Mouse (Mus musculus): Measurements from ENCODE around the gene Zbtb9. TPM values are rescaled to one million over a fixed set of nuclear protein-coding genes. Genes with fewer than 3 reads are reported as not detected.

The Zbtb9 gene
- polyA plus RNA-seq, 1 experiment = 0.12 TPM

- Histone ChIP-seq H3K4me1 (ENCODE audit: control insufficient read depth) (peaks cover 4% of the 10 kb centered on the region), H3K27me3 (ENCODE audit: control insufficient read depth) (no peaks in the 10 kb centered on the region), H3K36me3 (ENCODE audit: control insufficient read depth) (no peaks in the 10 kb centered on the region), H3K4me3 (replicated peaks) (no peak overlapping the region), H3K9me3 (ENCODE audit: control insufficient read depth, low read length) (no peaks in the 10 kb centered on the region)
- no peak for TF ChIP-seq GATA1 (IDR thresholded peaks at IDR 0.05; ENCODE audit: low read length)
- TF ChIP-seq TAL1 (IDR thresholded peaks at IDR 0.05; ENCODE audit: low read length) = no peak
These were observed 25.3 kb downstream of the Zbtb9 start for GRCm38 (mm10) chr17:26998283-26998682.

GRCm38 (mm10) chr17:26999996-27000395 lies 27.0 kb downstream of the Zbtb9 start:
- peaks cover 3% of the 10 kb centered on the region for H3K4me1 ChIP-seq (ENCODE audit: control insufficient read depth)
- no peaks in the 10 kb centered on the region for H3K36me3 ChIP-seq (ENCODE audit: control insufficient read depth)
- TF ChIP-seq TAL1 (IDR thresholded peaks at IDR 0.05; ENCODE audit: low read length) = no peak
- no peak for TF ChIP-seq GATA1 (IDR thresholded peaks at IDR 0.05; ENCODE audit: low read length)
- no peak overlapping the region for H3K4me3 ChIP-seq (replicated peaks)
- H3K27me3 ChIP-seq (ENCODE audit: control insufficient read depth) = peaks cover 3% of the 10 kb centered on the region
- no peaks in the 10 kb centered on the region; the same call in 1 of the 2 replicates for H3K9me3 ChIP-seq (ENCODE audit: control insufficient read depth, low read length)

GRCm38 (mm10) chr17:27001151-27001550 lies 28.2 kb downstream of the Zbtb9 start:
- TF ChIP-seq GATA1 (IDR thresholded peaks at IDR 0.05; ENCODE audit: low read length) (no peak), TAL1 (IDR thresholded peaks at IDR 0.05; ENCODE audit: low read length) (no peak)
- no peaks in the 10 kb centered on the region for H3K36me3 ChIP-seq (ENCODE audit: control insufficient read depth)
- H3K4me3 ChIP-seq (replicated peaks) = no peak overlapping the region
- peaks cover 11% of the 10 kb centered on the region for H3K27me3 ChIP-seq (ENCODE audit: control insufficient read depth)
- H3K9me3 ChIP-seq (ENCODE audit: control insufficient read depth, low read length) = no peaks in the 10 kb centered on the region; the same call in 1 of the 2 replicates
- no peaks in the 10 kb centered on the region for H3K4me1 ChIP-seq (ENCODE audit: control insufficient read depth)

GRCm38 (mm10) chr17:27001889-27002288 lies 28.9 kb downstream of the Zbtb9 start:
- Histone ChIP-seq H3K9me3 (ENCODE audit: control insufficient read depth, low read length) (no peaks in the 10 kb centered on the region; the same call in 1 of the 2 replicates), H3K36me3 (ENCODE audit: control insufficient read depth) (no peaks in the 10 kb centered on the region), H3K4me3 (replicated peaks) (no peak overlapping the region), H3K27me3 (ENCODE audit: control insufficient read depth) (peaks cover 11% of the 10 kb centered on the region), H3K4me1 (ENCODE audit: control insufficient read depth) (no peaks in the 10 kb centered on the region)
- TF ChIP-seq TAL1 (IDR thresholded peaks at IDR 0.05; ENCODE audit: low read length) = no peak
- TF ChIP-seq GATA1 (IDR thresholded peaks at IDR 0.05; ENCODE audit: low read length) = no peak

- no peaks in the 10 kb centered on the region; the same call in 1 of the 2 replicates for H3K9me3 ChIP-seq (ENCODE audit: control insufficient read depth, low read length)
- no peaks in the 10 kb centered on the region for H3K36me3 ChIP-seq (ENCODE audit: control insufficient read depth)
- peaks cover 11% of the 10 kb centered on the region for H3K27me3 ChIP-seq (ENCODE audit: control insufficient read depth)
- no peak overlapping the region for H3K4me3 ChIP-seq (replicated peaks)
- TF ChIP-seq TAL1 (IDR thresholded peaks at IDR 0.05; ENCODE audit: low read length) (no peak), GATA1 (IDR thresholded peaks at IDR 0.05; ENCODE audit: low read length) (no peak)
- no peaks in the 10 kb centered on the region for H3K4me1 ChIP-seq (ENCODE audit: control insufficient read depth)
These were observed 31.5 kb downstream of the Zbtb9 start for GRCm38 (mm10) chr17:27004431-27004830.

GRCm38 (mm10) chr17:27004903-27005485 lies 32.0 kb downstream of the Zbtb9 start:
- Histone ChIP-seq H3K4me1 (ENCODE audit: control insufficient read depth) (no peaks in the 10 kb centered on the region), H3K4me3 (replicated peaks) (no peak overlapping the region), H3K36me3 (ENCODE audit: control insufficient read depth) (no peaks in the 10 kb centered on the region), H3K9me3 (ENCODE audit: control insufficient read depth, low read length) (no peaks in the 10 kb centered on the region; the same call in 1 of the 2 replicates), H3K27me3 (ENCODE audit: control insufficient read depth) (peaks cover 11% of the 10 kb centered on the region)
- TF ChIP-seq TAL1 (IDR thresholded peaks at IDR 0.05; ENCODE audit: low read length) = no peak
- no peak for TF ChIP-seq GATA1 (IDR thresholded peaks at IDR 0.05; ENCODE audit: low read length)

- Histone ChIP-seq H3K9me3 (ENCODE audit: control insufficient read depth, low read length) (no peaks in the 10 kb centered on the region; the same call in 1 of the 2 replicates), H3K4me1 (ENCODE audit: control insufficient read depth) (no peaks in the 10 kb centered on the region), H3K4me3 (replicated peaks) (no peak overlapping the region), H3K27me3 (ENCODE audit: control insufficient read depth) (peaks cover 11% of the 10 kb centered on the region), H3K36me3 (ENCODE audit: control insufficient read depth) (no peaks in the 10 kb centered on the region)
- TF ChIP-seq GATA1 (IDR thresholded peaks at IDR 0.05; ENCODE audit: low read length) (no peak), TAL1 (IDR thresholded peaks at IDR 0.05; ENCODE audit: low read length) (no peak)
These were observed 32.7 kb downstream of the Zbtb9 start for GRCm38 (mm10) chr17:27005644-27006043.

GRCm38 (mm10) chr17:27008277-27008676 lies 35.3 kb downstream of the Zbtb9 start:
- no peak for TF ChIP-seq TAL1 (IDR thresholded peaks at IDR 0.05; ENCODE audit: low read length)
- Histone ChIP-seq H3K9me3 (ENCODE audit: control insufficient read depth, low read length) (no peaks in the 10 kb centered on the region; the same call in 1 of the 2 replicates), H3K4me3 (replicated peaks) (no peak overlapping the region), H3K36me3 (ENCODE audit: control insufficient read depth) (no peaks in the 10 kb centered on the region), H3K27me3 (ENCODE audit: control insufficient read depth) (peaks cover 11% of the 10 kb centered on the region), H3K4me1 (ENCODE audit: control insufficient read depth) (peaks cover 17% of the 10 kb centered on the region)

- H3K4me1 ChIP-seq (ENCODE audit: control insufficient read depth) = peaks cover 17% of the 10 kb centered on the region
- no peaks in the 10 kb centered on the region for H3K36me3 ChIP-seq (ENCODE audit: control insufficient read depth)
- no peak overlapping the region for H3K4me3 ChIP-seq (replicated peaks)
- H3K27me3 ChIP-seq (ENCODE audit: control insufficient read depth) = no peaks in the 10 kb centered on the region
- TF ChIP-seq GATA1 (IDR thresholded peaks at IDR 0.05; ENCODE audit: low read length) (no peak), TAL1 (IDR thresholded peaks at IDR 0.05; ENCODE audit: low read length) (no peak)
- H3K9me3 ChIP-seq (ENCODE audit: control insufficient read depth, low read length) = no peaks in the 10 kb centered on the region
These were observed 38.2 kb downstream of the Zbtb9 start for GRCm38 (mm10) chr17:27011167-27011566.

All from erythroblast, embryonic 14.5 days (primary cell).